Mouse (Mus musculus): ENCODE results near the gene Slc5a5. TPM values are rescaled to one million over a fixed set of nuclear protein-coding genes. Genes with fewer than 3 reads are reported as not detected.
"Not testable (repeated sequence)": the region's sequence is repeated elsewhere in the genome, so short reads cannot be mapped to it uniquely, and the experiment has no call there.

Gene Slc5a5
- polyA plus RNA-seq, 1 experiment from 2014 or later: 1.9 TPM

GRCm38 (mm10) chr8:70899226-70899625, 6.7 kb upstream of the Slc5a5 start:
- H3K4me2 ChIP-seq: no peak overlapping the region
- 86% methylated on average over 2 of the region's 2 CpGs for WGBS
- no peaks in the 10 kb centered on the region for H3K9me3 ChIP-seq
- H3K9ac ChIP-seq: no peak overlapping the region
- peaks cover 16% of the 10 kb centered on the region for H3K4me1 ChIP-seq (replicated peaks)
- ATAC-seq (ENCODE audit: low FRiP score, low read depth): no peak
- H3K27ac ChIP-seq (replicated peaks): no peak overlapping the region
- H3K4me3 ChIP-seq: no peak overlapping the region
- H3K36me3 ChIP-seq: peaks cover 16% of the 10 kb centered on the region
- peaks cover 16% of the 10 kb centered on the region for H3K27me3 ChIP-seq

- Histone ChIP-seq H3K9ac (0 out of 2 replicates have a peak overlapping the region, but pooled peaks have one; percentile 10), H3K27me3 (peaks cover 18% of the 10 kb centered on the region), H3K4me1 (replicated peaks) (peaks cover 16% of the 10 kb centered on the region), H3K27ac (replicated peaks) (peak overlapping the region; percentile 77), H3K4me3 (no peak overlapping the region), H3K9me3 (no peaks in the 10 kb centered on the region), H3K4me2 (peak overlapping the region; percentile 86), H3K36me3 (peaks cover 21% of the 10 kb centered on the region)
- no peak for ATAC-seq (ENCODE audit: low FRiP score, low read depth)
- 72% methylated on average over 2 of the region's 2 CpGs for WGBS
These were observed 6.2 kb upstream of the Slc5a5 start for GRCm38 (mm10) chr8:70898661-70899198.

- Histone ChIP-seq H3K4me1 (replicated peaks) (peaks cover 16% of the 10 kb centered on the region), H3K9me3 (no peaks in the 10 kb centered on the region), H3K27me3 (peaks cover 27% of the 10 kb centered on the region), H3K4me2 (peak overlapping the region; percentile 86), H3K36me3 (peaks cover 27% of the 10 kb centered on the region), H3K9ac (peak overlapping the region; percentile 62), H3K4me3 (peak overlapping the region; percentile 77), H3K27ac (replicated peaks) (peak overlapping the region; percentile 77)
- ATAC-seq (ENCODE audit: low FRiP score, low read depth): peak; percentile 53
- whole genome bisulfite sequencing: under 1% methylated on average over 20 of the region's 20 CpGs
These were observed 5.3 kb upstream of the Slc5a5 start for GRCm38 (mm10) chr8:70897681-70898413.

- Histone ChIP-seq H3K27ac (replicated peaks) (peak within 1 kb of the TSS; percentile 81), H3K36me3 (peaks cover 27% of the 10 kb centered on the region), H3K4me3 (peak within 1 kb of the TSS; percentile 77), H3K9me3 (no peaks in the 10 kb centered on the region), H3K4me1 (replicated peaks) (peaks cover 22% of the 10 kb centered on the region), H3K27me3 (peaks cover 32% of the 10 kb centered on the region), H3K9ac (peak within 1 kb of the TSS; percentile 62), H3K4me2 (peak within 1 kb of the TSS; percentile 87)
- WGBS: under 1% methylated on average over 59 of the region's 60 CpGs
- peak; percentile 98 for ATAC-seq (ENCODE audit: low FRiP score, low read depth)
These were observed 4.6 kb upstream of the Slc5a5 start, which contains the start of gene Rpl18a for GRCm38 (mm10) chr8:70897021-70897680. Rpl18a (minus strand) TSS chr8:70897412.

GRCm38 (mm10) chr8:70896316-70897020, 3.9 kb upstream of the Slc5a5 start:
- peaks cover 24% of the 10 kb centered on the region for H3K4me1 ChIP-seq (replicated peaks)
- H3K36me3 ChIP-seq: peaks cover 27% of the 10 kb centered on the region
- 4% methylated on average over 25 of the region's 25 CpGs for WGBS
- peak overlapping the region; percentile 77 for H3K4me3 ChIP-seq
- H3K9me3 ChIP-seq: no peaks in the 10 kb centered on the region
- no peak for ATAC-seq (ENCODE audit: low FRiP score, low read depth)
- H3K27me3 ChIP-seq: peaks cover 37% of the 10 kb centered on the region
- H3K4me2 ChIP-seq: peak overlapping the region; percentile 87
- peak overlapping the region; percentile 62 for H3K9ac ChIP-seq
- peak overlapping the region; percentile 81 for H3K27ac ChIP-seq (replicated peaks)

GRCm38 (mm10) chr8:70895571-70896259, 3.2 kb upstream of the Slc5a5 start:
- H3K4me3 ChIP-seq: peak overlapping the region; percentile 77
- not testable (repeated sequence) for ATAC-seq (ENCODE audit: low FRiP score, low read depth); H3K9ac ChIP-seq; H3K27ac ChIP-seq (replicated peaks); H3K9me3 ChIP-seq
- H3K4me2 ChIP-seq: peak overlapping the region; percentile 87
- peaks cover 27% of the 10 kb centered on the region for H3K36me3 ChIP-seq
- WGBS: 79% methylated on average over 24 of the region's 24 CpGs
- peaks cover 24% of the 10 kb centered on the region for H3K4me1 ChIP-seq (replicated peaks)
- peaks cover 44% of the 10 kb centered on the region for H3K27me3 ChIP-seq

- Histone ChIP-seq H3K9me3 (no peaks in the 10 kb centered on the region), H3K36me3 (peaks cover 27% of the 10 kb centered on the region), H3K27me3 (peaks cover 46% of the 10 kb centered on the region), H3K9ac (no peak overlapping the region), H3K4me2 (no peak overlapping the region), H3K4me3 (no peak overlapping the region), H3K27ac (replicated peaks) (no peak overlapping the region), H3K4me1 (replicated peaks) (peaks cover 24% of the 10 kb centered on the region)
- WGBS: 88% methylated on average over 8 of the region's 8 CpGs
- no peak for ATAC-seq (ENCODE audit: low FRiP score, low read depth)
These were observed 2.4 kb upstream of the Slc5a5 start for GRCm38 (mm10) chr8:70894771-70895545.

GRCm38 (mm10) chr8:70894385-70894720, 1.8 kb upstream of the Slc5a5 start:
- no peak overlapping the region for H3K9ac ChIP-seq
- H3K4me3 ChIP-seq: no peak overlapping the region
- H3K9me3 ChIP-seq: no peaks in the 10 kb centered on the region
- no peak overlapping the region for H3K27ac ChIP-seq (replicated peaks)
- peaks cover 27% of the 10 kb centered on the region for H3K36me3 ChIP-seq
- no peak for ATAC-seq (ENCODE audit: low FRiP score, low read depth)
- H3K4me2 ChIP-seq: no peak overlapping the region
- peaks cover 46% of the 10 kb centered on the region for H3K27me3 ChIP-seq
- WGBS: 76% methylated on average over 2 of the region's 2 CpGs
- peaks cover 24% of the 10 kb centered on the region for H3K4me1 ChIP-seq (replicated peaks)

- H3K27me3 ChIP-seq: peaks cover 46% of the 10 kb centered on the region
- H3K4me3 ChIP-seq: no peak overlapping the region
- no peaks in the 10 kb centered on the region for H3K9me3 ChIP-seq
- H3K4me2 ChIP-seq: no peak overlapping the region
- peaks cover 27% of the 10 kb centered on the region for H3K36me3 ChIP-seq
- no peak overlapping the region for H3K9ac ChIP-seq
- peaks cover 24% of the 10 kb centered on the region for H3K4me1 ChIP-seq (replicated peaks)
- 32% methylated on average over 12 of the region's 12 CpGs for WGBS
- no peak overlapping the region for H3K27ac ChIP-seq (replicated peaks)
- ATAC-seq (ENCODE audit: low FRiP score, low read depth): no peak
These were observed 1.3 kb upstream of the Slc5a5 start for GRCm38 (mm10) chr8:70893656-70894384.

GRCm38 (mm10) chr8:70892896-70893655, 519 bp upstream of the Slc5a5 start:
- peak overlapping the region; percentile 19 for H3K4me3 ChIP-seq
- H3K4me2 ChIP-seq: peak overlapping the region; percentile 35; the same call in 1 of the 2 replicates
- WGBS: 32% methylated on average over 20 of the region's 20 CpGs
- H3K9me3 ChIP-seq: no peaks in the 10 kb centered on the region
- peaks cover 46% of the 10 kb centered on the region for H3K27me3 ChIP-seq
- peaks cover 20% of the 10 kb centered on the region for H3K4me1 ChIP-seq (replicated peaks)
- no peak for ATAC-seq (ENCODE audit: low FRiP score, low read depth)
- peaks cover 27% of the 10 kb centered on the region for H3K36me3 ChIP-seq
- no peak overlapping the region for H3K9ac ChIP-seq
- H3K27ac ChIP-seq (replicated peaks): no peak overlapping the region
